Mouse (Mus musculus): ENCODE measurements at regions not wholly inside any gene's neighbourhood (a gene's known extent, or its start where the extent isn't known, plus 50 kb on each side); places are given as distances from the start of the nearest gene placed in this dataset. TPM values are rescaled to one million over a fixed set of nuclear protein-coding genes. Genes with fewer than 3 reads are reported as not detected.

GRCm38 (mm10) chr12:30510861-30511260 is 73.4 kb upstream of the Tmem18 start:
- H3K27ac ChIP-seq = no peak overlapping the region
- no peaks in the 10 kb centered on the region for H3K36me3 ChIP-seq (replicated peaks)
- no peaks in the 10 kb centered on the region for H3K4me1 ChIP-seq
- ATAC-seq (replicated peaks) = no peak
- no peaks in the 10 kb centered on the region for H3K9me3 ChIP-seq
- 87% methylated on average over 6 of the region's 6 CpGs for WGBS
- no peaks in the 10 kb centered on the region for H3K27me3 ChIP-seq (replicated peaks)
- no peak overlapping the region for H3K9ac ChIP-seq
- no peak overlapping the region for H3K4me2 ChIP-seq
- H3K4me3 ChIP-seq = no peak overlapping the region

GRCm38 (mm10) chr12:30483370-30483769 is 100.9 kb upstream of the Tmem18 start:
- no peak overlapping the region for H3K4me3 ChIP-seq
- no peaks in the 10 kb centered on the region for H3K27me3 ChIP-seq (replicated peaks)
- H3K36me3 ChIP-seq (replicated peaks) = no peaks in the 10 kb centered on the region
- 48% methylated on average over 5 of the region's 5 CpGs for WGBS
- H3K9me3 ChIP-seq = no peaks in the 10 kb centered on the region
- no peak overlapping the region for H3K27ac ChIP-seq
- ATAC-seq (replicated peaks) = no peak
- H3K4me2 ChIP-seq = no peak overlapping the region
- no peak overlapping the region for H3K9ac ChIP-seq
- no peaks in the 10 kb centered on the region for H3K4me1 ChIP-seq

- 46% methylated on average over 4 of the region's 4 CpGs for WGBS
- Histone ChIP-seq H3K27ac (peak overlapping the region; percentile 54), H3K4me2 (no peak overlapping the region), H3K4me1 (peaks cover 8% of the 10 kb centered on the region; the same call in 1 of the 2 replicates), H3K4me3 (no peak overlapping the region), H3K9ac (no peak overlapping the region), H3K9me3 (no peaks in the 10 kb centered on the region), H3K36me3 (replicated peaks) (no peaks in the 10 kb centered on the region), H3K27me3 (replicated peaks) (no peaks in the 10 kb centered on the region)
- peak; percentile 65 for ATAC-seq (replicated peaks)
Measured at GRCm38 (mm10) chr12:30473473-30473815, 100.3 kb upstream of the Sntg2 start.

- H3K36me3 ChIP-seq (replicated peaks) = no peaks in the 10 kb centered on the region
- H3K27me3 ChIP-seq (replicated peaks) = no peaks in the 10 kb centered on the region
- WGBS = 54% methylated on average over 10 of the region's 10 CpGs
- ATAC-seq (replicated peaks) = peak; percentile 83
- H3K9me3 ChIP-seq = no peaks in the 10 kb centered on the region
- H3K4me3 ChIP-seq = no peak overlapping the region
- peak overlapping the region; percentile 54 for H3K27ac ChIP-seq
- H3K9ac ChIP-seq = no peak overlapping the region
- H3K4me2 ChIP-seq = no peak overlapping the region
- H3K4me1 ChIP-seq = peaks cover 8% of the 10 kb centered on the region; the same call in 1 of the 2 replicates
Measured at GRCm38 (mm10) chr12:30472743-30473472, 99.7 kb upstream of the Sntg2 start.

- H3K36me3 ChIP-seq (replicated peaks) = no peaks in the 10 kb centered on the region
- H3K4me2 ChIP-seq = no peak overlapping the region
- peaks cover 10% of the 10 kb centered on the region; the same call in 1 of the 2 replicates for H3K4me1 ChIP-seq
- H3K27ac ChIP-seq = 0 out of 2 replicates have a peak overlapping the region, but pooled peaks have one; percentile 25
- 42% methylated on average over 7 of the region's 7 CpGs for WGBS
- 0 out of 2 replicates have a peak, but pooled peaks have one; percentile 27 for ATAC-seq (replicated peaks)
- no peaks in the 10 kb centered on the region for H3K9me3 ChIP-seq
- H3K27me3 ChIP-seq (replicated peaks) = no peaks in the 10 kb centered on the region
- no peak overlapping the region for H3K9ac ChIP-seq
- no peak overlapping the region for H3K4me3 ChIP-seq
Measured at GRCm38 (mm10) chr12:30467186-30467585, 94.0 kb upstream of the Sntg2 start.

- no peak overlapping the region for H3K4me2 ChIP-seq
- H3K9ac ChIP-seq = no peak overlapping the region
- ATAC-seq (replicated peaks) = no peak
- H3K27ac ChIP-seq = no peak overlapping the region
- H3K27me3 ChIP-seq (replicated peaks) = no peaks in the 10 kb centered on the region
- no peak overlapping the region for H3K4me3 ChIP-seq
- H3K36me3 ChIP-seq (replicated peaks) = no peaks in the 10 kb centered on the region
- H3K4me1 ChIP-seq = no peaks in the 10 kb centered on the region
- no peaks in the 10 kb centered on the region for H3K9me3 ChIP-seq
Measured at GRCm38 (mm10) chr12:30450614-30451013, 77.4 kb upstream of the Sntg2 start.

- H3K4me3 ChIP-seq = no peak overlapping the region
- no peaks in the 10 kb centered on the region for H3K36me3 ChIP-seq (replicated peaks)
- H3K4me1 ChIP-seq = no peaks in the 10 kb centered on the region
- no peaks in the 10 kb centered on the region for H3K9me3 ChIP-seq
- no peak overlapping the region for H3K9ac ChIP-seq
- no peak for ATAC-seq (replicated peaks)
- H3K27me3 ChIP-seq (replicated peaks) = no peaks in the 10 kb centered on the region
- H3K27ac ChIP-seq = no peak overlapping the region
- no peak overlapping the region for H3K4me2 ChIP-seq
- 66% methylated on average over 8 of the region's 8 CpGs for WGBS
Measured at GRCm38 (mm10) chr12:30434892-30435291, 61.7 kb upstream of the Sntg2 start.

GRCm38 (mm10) chr12:30432861-30433260 is 59.7 kb upstream of the Sntg2 start:
- WGBS = 86% methylated on average over 5 of the region's 5 CpGs
- H3K4me3 ChIP-seq = no peak overlapping the region
- no peaks in the 10 kb centered on the region for H3K36me3 ChIP-seq (replicated peaks)
- no peaks in the 10 kb centered on the region for H3K9me3 ChIP-seq
- no peak overlapping the region for H3K9ac ChIP-seq
- no peak overlapping the region for H3K4me2 ChIP-seq
- no peak for ATAC-seq (replicated peaks)
- H3K27ac ChIP-seq = no peak overlapping the region
- H3K27me3 ChIP-seq (replicated peaks) = no peaks in the 10 kb centered on the region
- H3K4me1 ChIP-seq = no peaks in the 10 kb centered on the region

- ATAC-seq (replicated peaks) = no peak
- Histone ChIP-seq H3K36me3 (replicated peaks) (no peaks in the 10 kb centered on the region), H3K4me3 (no peak overlapping the region), H3K27me3 (replicated peaks) (no peaks in the 10 kb centered on the region), H3K4me2 (no peak overlapping the region), H3K9me3 (no peaks in the 10 kb centered on the region), H3K9ac (no peak overlapping the region), H3K4me1 (no peaks in the 10 kb centered on the region), H3K27ac (no peak overlapping the region)
- WGBS = 85% methylated on average over 3 of the region's 3 CpGs
Measured at GRCm38 (mm10) chr12:30430641-30431040, 57.5 kb upstream of the Sntg2 start.

GRCm38 (mm10) chr12:30425301-30425700 is 52.1 kb upstream of the Sntg2 start:
- ATAC-seq (replicated peaks) = no peak
- H3K36me3 ChIP-seq (replicated peaks) = no peaks in the 10 kb centered on the region

More at GRCm38 (mm10) chr12:30425301-30425700, 52.1 kb upstream of the Sntg2 start:
- Histone ChIP-seq H3K9me3 (no peaks in the 10 kb centered on the region), H3K4me3 (no peak overlapping the region), H3K27me3 (replicated peaks) (no peaks in the 10 kb centered on the region), H3K9ac (no peak overlapping the region), H3K27ac (no peak overlapping the region), H3K4me2 (no peak overlapping the region), H3K4me1 (0 out of 2 replicates have a peak, but pooled peaks cover 2% of the 10 kb centered on the region)
- 63% methylated on average over 2 of the region's 2 CpGs for WGBS

Small RNA genes lying in the stretch of these regions (microRNA-seq; reads per million reads assigned to microRNA genes)
- gene Gm25865 = not detected

Measured in midbrain, embryonic 15.5 days (tissue).